Mouse (Mus musculus) E14TG2a.4 (cell line): ENCODE data around the gene Zbtb22.

ENCODE experiments used
- CTCF ChIP-seq: conservative IDR thresholded peaks from 2 replicates; pipeline ENCODE4 v1.5.1; 2014; ENCODE audit warnings: low read length
- NANOG ChIP-seq: IDR thresholded peaks from 2 replicates; pipeline ENCODE4 v1.6.1; 2014; ENCODE audit warnings: borderline replicate concordance, low read length, mixed read lengths
- POU5F1 ChIP-seq: IDR thresholded peaks from 2 replicates; pipeline ENCODE4 v1.6.1; 2014; ENCODE audit warnings: low read length, borderline replicate concordance

DNA sequence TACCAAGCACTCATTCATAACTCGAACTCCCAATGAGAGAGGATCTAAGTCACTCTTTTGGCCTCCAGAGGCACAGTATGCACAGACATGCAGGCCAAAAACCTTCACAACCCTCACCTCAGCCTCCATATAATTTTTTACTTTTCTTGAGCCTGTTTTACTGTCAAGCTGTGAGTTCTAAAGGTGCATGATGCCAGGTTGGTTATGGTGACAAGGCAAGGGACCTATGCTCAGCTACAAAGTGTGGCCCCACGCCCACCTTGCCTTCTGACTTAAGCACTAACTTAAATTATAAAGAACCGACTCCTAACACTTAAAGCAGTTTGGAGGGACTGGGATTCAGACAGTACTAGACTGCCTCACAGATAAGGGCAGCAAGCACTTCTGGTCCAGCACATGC, 37.6 kb downstream of the Zbtb22 start:
- no peak for TF ChIP-seq NANOG
- no peak for TF ChIP-seq CTCF
- TF ChIP-seq POU5F1: no peak
